Mouse (Mus musculus) lung, postnatal 0 days (tissue): ENCODE results near the gene Exoc8. TPM values are rescaled to one million over a fixed set of nuclear protein-coding genes. Genes with fewer than 3 reads are reported as not detected.

ENCODE experiments used
- ATAC-seq: fragments of 200-750 bp; cut with Nextera tagmentation; 2 replicates; pipeline ENCODE4 v1.8.0; 2017; ENCODE audit warnings: moderate library complexity
- DNase-seq: peaks from one replicate; pipeline ENCODE4 v3.0.0-alpha.2; 2016; ENCODE audit warnings: low spot score
- H3K27ac ChIP-seq: fragments of 300-500 bp; sonication (generic); 2 replicates; pipeline ENCODE4 v1.5.1; 2014; ENCODE audit warnings: antibody characterized with exemption, mild to moderate bottlenecking, low read length, mixed read lengths
- H3K27me3 ChIP-seq: fragments of 300-500 bp; sonication (generic); replicated peaks from 2 replicates; pipeline ENCODE4 v1.6.1; 2014; ENCODE audit warnings: low read length, mixed read lengths; ENCODE audit not compliant: insufficient read depth
- H3K36me3 ChIP-seq: fragments of 300-500 bp; sonication (generic); 2 replicates; pipeline ENCODE4 v1.6.1; 2014; ENCODE audit warnings: low read length, mixed read lengths; ENCODE audit not compliant: insufficient read depth
- H3K4me1 ChIP-seq: fragments of 300-500 bp; sonication (generic); 2 replicates; pipeline ENCODE4 v1.6.1; 2014; ENCODE audit warnings: antibody characterized with exemption, low read depth, low read length, mixed read lengths; ENCODE audit not compliant: insufficient read depth
- H3K4me2 ChIP-seq: fragments of 300-500 bp; sonication (generic); replicated peaks from 2 replicates; pipeline ENCODE4 v1.6.1; 2014; ENCODE audit warnings: low read depth, mild to moderate bottlenecking, low read length, moderate library complexity, mixed read lengths
- H3K4me3 ChIP-seq: fragments of 300-500 bp; sonication (generic); 2 replicates; pipeline ENCODE4 v1.5.1; 2014; ENCODE audit warnings: low read depth, low read length
- H3K9ac ChIP-seq: fragments of 300-500 bp; sonication (generic); replicated peaks from 2 replicates; pipeline ENCODE4 v1.6.1; 2014; ENCODE audit warnings: low read depth, mild to moderate bottlenecking
- H3K9me3 ChIP-seq: fragments of 300-500 bp; sonication (generic); 2 replicates; pipeline ENCODE4 v1.6.1; 2016; ENCODE audit warnings: low read length, mixed read lengths
- CTCF ChIP-seq: IDR thresholded peaks from 2 replicates; pipeline ENCODE4 v1.5.1; 2016; ENCODE audit warnings: antibody characterized with exemption, mild to moderate bottlenecking
- EP300 ChIP-seq: IDR thresholded peaks from 2 replicates; pipeline ENCODE4 v1.6.1; 2016; ENCODE audit warnings: antibody characterized with exemption, mild to moderate bottlenecking, control low read depth
- WGBS: fragments of 180-500 bp; shearing (Covaris S2); extraction: QIAGEN DNeasy Blood & Tissue Kit; methylation state at CpG from one replicate; pipeline ENCODE4 v1.1.7; 2014; 5-methylcytosine and 5-hydroxymethylcytosine counted together
- polyA plus RNA-seq: library from polyadenylated mRNA; unstranded; fragments of >200 nt; fragmentation: Nextera tagmentation; extraction: Ambion mirVana; gene quantifications from 2 replicates; pipeline ENCODE4 v1.2.1, GENCODE M21; 2015

Gene Exoc8
- polyA plus RNA-seq, 1 experiment from 2014 or later, result 7.0 TPM

DNA sequence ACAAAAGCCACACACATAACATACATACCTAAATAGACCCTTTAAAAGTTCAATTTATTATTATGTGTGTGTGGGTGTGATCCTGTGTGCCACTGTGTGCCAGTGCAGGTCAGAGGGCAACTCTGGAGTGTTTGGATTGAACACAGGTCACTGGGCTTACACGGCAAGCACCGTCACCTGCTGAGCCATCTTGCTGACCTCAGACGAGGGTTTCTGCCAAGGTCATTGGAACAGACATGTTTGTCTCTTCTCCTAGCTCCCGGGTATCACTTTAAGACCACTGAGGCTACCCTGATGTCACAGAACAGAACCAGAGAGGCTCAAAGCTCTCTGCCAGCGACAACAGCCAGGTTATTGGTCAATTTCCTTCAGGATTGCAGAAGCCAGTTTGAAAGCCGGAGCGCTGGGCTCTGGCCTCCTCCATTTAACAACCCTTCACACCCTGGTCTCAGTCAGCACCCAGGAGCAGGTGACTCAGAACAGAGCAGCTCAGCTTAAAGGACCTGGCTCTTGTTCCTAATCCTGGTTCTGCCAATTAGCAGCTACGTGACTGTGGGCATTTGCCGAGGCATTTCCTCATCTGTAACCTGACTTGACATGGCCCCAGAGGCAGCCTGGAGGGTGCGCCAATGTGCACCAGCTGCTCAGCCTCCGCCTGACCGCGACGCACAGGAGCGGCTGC, 26.6 kb upstream of the Exoc8 start:
- H3K9me3 ChIP-seq, result no peaks in the 10 kb centered on the region
- H3K27me3 ChIP-seq, result no peaks in the 10 kb centered on the region
- H3K9ac ChIP-seq, result no peak overlapping the region
- H3K4me1 ChIP-seq, result peaks cover 5% of the 10 kb centered on the region
- 79% methylated on average over 15 of the region's 15 CpGs for WGBS
- H3K27ac ChIP-seq, result no peak overlapping the region
- TF ChIP-seq CTCF (no peak), EP300 (no peak)
- no peak for ATAC-seq
- H3K4me3 ChIP-seq, result no peak overlapping the region
- no peak for DNase-seq
- no peak overlapping the region for H3K4me2 ChIP-seq
- H3K36me3 ChIP-seq, result no peaks in the 10 kb centered on the region

DNA sequence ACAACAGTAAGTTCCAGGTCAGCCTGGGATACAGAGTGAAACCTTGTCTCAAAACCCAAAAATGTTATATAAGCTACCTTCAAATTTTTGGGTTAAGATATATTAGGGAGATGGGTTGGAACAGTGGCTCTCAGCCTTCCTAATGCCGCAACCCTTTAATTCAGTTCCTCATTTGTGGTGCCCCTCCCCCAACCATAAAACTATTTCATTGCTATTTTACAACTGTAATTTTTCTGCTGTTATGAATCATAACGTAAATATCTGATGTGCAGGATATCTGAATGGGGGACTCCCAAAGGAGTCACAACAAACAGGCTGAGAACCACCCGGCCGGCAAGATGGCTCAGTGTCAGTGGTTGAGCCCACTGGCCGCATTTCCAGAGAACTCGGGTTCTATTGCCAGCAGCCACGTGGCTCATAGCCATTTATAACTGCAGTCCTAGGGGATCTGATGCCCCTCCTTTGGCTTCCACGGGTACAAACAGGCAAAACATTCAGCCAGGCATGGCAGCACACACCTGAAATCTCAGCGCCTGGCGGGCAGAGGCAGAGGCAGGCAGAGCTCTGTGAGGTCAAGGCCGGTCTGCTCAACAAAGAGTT, 25.1 kb upstream of the Exoc8 start:
- DNase-seq, result peak; percentile 25
- H3K4me2 ChIP-seq, result peak overlapping the region; percentile 41; the same call in 1 of the 2 replicates
- no peaks in the 10 kb centered on the region for H3K9me3 ChIP-seq
- no peak overlapping the region for H3K27ac ChIP-seq
- H3K4me1 ChIP-seq, result peaks cover 5% of the 10 kb centered on the region
- no peak overlapping the region for H3K4me3 ChIP-seq
- ATAC-seq, result no peak
- no peak overlapping the region for H3K9ac ChIP-seq
- 63% methylated on average over 11 of the region's 11 CpGs for WGBS
- no peaks in the 10 kb centered on the region for H3K27me3 ChIP-seq
- TF ChIP-seq CTCF, result no peak
- no peak for TF ChIP-seq EP300
- H3K36me3 ChIP-seq, result no peaks in the 10 kb centered on the region

DNA sequence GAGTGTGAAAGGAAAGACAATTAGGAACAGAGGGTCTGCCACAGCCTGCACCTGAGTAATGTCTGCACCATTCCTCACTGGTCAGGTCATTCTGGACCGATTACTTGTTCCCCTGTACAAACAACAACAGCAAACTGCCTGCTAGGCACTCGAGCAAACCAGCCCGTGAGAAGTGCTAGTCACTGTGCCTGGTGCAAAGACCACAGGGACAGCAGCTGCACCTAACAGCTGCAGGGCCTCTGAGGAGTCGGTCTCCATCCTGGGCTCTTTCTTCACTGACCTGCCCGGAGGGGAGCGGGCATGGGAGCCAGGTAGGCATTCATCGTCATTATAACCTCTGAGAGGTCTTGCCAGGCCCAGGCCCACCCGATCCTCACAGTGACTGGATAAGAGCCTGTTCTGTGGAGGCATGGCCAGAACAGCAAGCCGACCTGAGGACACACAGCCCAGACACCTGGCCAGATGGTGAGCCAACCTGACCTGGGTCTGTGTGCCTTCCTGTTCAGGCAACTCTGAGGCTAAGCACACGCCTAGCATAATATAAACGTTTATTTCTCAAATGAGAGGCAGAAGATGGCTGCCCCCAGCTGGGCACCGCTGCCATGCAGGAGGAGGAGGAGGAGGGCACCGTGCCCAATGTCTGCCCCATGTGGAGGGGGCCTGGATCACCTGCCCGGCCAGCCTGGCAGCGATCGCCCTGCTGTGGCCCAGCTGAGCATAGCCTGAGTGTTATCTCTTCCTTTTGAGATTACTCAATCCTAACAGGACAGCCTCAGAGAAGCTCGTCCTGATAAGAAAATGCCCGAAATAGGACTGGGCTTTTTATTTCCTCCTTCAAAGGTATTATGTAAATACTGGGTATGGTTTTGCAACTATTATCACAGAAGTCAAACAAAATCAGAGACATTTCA, 24.1 kb upstream of the Exoc8 start:
- H3K9ac ChIP-seq, result no peak overlapping the region
- H3K4me2 ChIP-seq, result peak overlapping the region; percentile 41
- H3K4me3 ChIP-seq, result no peak overlapping the region
- H3K27me3 ChIP-seq, result no peaks in the 10 kb centered on the region
- DNase-seq (peak; percentile 65), ATAC-seq (peak; percentile 41)
- TF ChIP-seq CTCF (peak; percentile 24; the same call in 1 of the 2 replicates), EP300 (peak; percentile 40; the same call in 1 of the 2 replicates)
- peaks cover 5% of the 10 kb centered on the region for H3K4me1 ChIP-seq
- 32% methylated on average over 18 of the region's 18 CpGs for WGBS
- no peaks in the 10 kb centered on the region for H3K36me3 ChIP-seq
- H3K9me3 ChIP-seq, result no peaks in the 10 kb centered on the region
- H3K27ac ChIP-seq, result peak overlapping the region; percentile 34

DNA sequence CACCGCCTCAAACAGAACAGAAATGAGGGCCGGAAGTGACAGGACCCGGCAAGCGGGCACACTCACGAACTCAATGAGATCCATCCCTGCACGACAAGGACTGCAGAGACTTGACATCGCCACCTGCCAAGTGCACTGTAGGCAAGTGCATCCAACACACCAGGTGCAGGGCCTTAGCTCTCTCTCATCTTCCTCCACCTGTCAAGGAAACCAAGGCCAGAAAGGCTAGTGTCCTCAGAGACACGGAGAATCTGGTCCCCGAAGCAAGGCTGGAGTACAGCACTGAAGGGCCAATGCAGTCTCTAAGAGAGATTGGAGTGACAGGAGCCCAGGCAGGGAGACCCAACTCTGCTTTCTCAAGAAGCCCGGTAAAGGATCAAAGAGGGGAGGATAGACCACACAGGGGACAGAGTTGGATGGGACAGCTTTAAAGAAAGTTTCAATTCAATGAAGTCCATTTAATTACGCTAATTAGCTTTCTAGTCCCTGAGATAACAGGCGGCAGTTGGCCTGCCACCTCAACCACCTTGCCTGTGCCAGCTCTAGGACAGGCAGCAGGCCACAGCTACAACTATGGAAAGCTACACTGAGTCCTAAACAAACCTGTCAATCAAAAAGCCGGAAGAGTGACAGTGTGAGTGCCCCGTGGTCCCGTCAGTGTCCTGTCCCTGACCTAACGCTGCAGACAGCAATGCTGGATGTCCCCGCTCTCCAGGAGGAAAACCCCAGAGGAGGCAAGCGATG, 20.4 kb upstream of the Exoc8 start:
- H3K36me3 ChIP-seq, result peaks cover 13% of the 10 kb centered on the region
- H3K9ac ChIP-seq, result no peak overlapping the region
- no peak overlapping the region for H3K27ac ChIP-seq
- 80% methylated on average over 18 of the region's 18 CpGs for WGBS
- no peak for TF ChIP-seq EP300
- TF ChIP-seq CTCF, result no peak
- no peaks in the 10 kb centered on the region for H3K9me3 ChIP-seq
- DNase-seq (no peak), ATAC-seq (no peak)
- H3K4me2 ChIP-seq, result no peak overlapping the region
- no peaks in the 10 kb centered on the region for H3K27me3 ChIP-seq
- H3K4me3 ChIP-seq, result no peak overlapping the region
- peaks cover 5% of the 10 kb centered on the region; the same call in 1 of the 2 replicates for H3K4me1 ChIP-seq

DNA sequence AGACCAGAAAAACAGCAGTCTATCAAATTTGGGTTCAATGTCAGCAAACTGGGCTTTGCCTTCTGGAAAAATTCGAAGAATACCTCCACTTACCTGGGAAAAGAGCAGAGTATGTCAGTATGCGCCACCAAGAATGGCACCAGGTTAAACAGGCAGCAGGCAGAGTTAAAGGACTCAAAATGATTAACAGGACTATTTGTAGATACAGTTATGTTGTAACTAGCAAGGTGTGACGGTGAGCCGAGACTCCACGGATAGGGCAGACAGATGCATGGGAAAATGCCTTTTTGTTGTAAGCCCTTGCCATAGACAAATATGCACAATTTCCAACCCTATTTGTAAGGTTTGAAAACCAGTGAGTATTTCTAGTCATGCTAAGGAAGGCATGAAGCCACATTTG, 16.6 kb upstream of the Exoc8 start:
- ATAC-seq (no peak), DNase-seq (no peak)
- no peaks in the 10 kb centered on the region for H3K4me1 ChIP-seq
- H3K9me3 ChIP-seq, result no peaks in the 10 kb centered on the region
- no peak overlapping the region for H3K9ac ChIP-seq
- TF ChIP-seq EP300, result no peak
- no peak for TF ChIP-seq CTCF
- H3K27me3 ChIP-seq, result no peaks in the 10 kb centered on the region
- peaks cover 21% of the 10 kb centered on the region for H3K36me3 ChIP-seq
- no peak overlapping the region for H3K27ac ChIP-seq
- 95% methylated on average over 5 of the region's 5 CpGs for WGBS
- H3K4me2 ChIP-seq, result no peak overlapping the region
- no peak overlapping the region for H3K4me3 ChIP-seq
